Mouse (Mus musculus) neural tube, embryonic 12.5 days (tissue): ENCODE results near the gene Nfatc2. TPM values are rescaled to one million over a fixed set of nuclear protein-coding genes. Genes with fewer than 3 reads are reported as not detected.

Source experiments
- ATAC-seq: fragments of 200-750 bp; cut with Nextera tagmentation; 2 replicates; pipeline ENCODE4 v1.8.0; 2017; ENCODE audit warnings: low read depth, mild to moderate bottlenecking, moderate TSS enrichment, moderate library complexity; ENCODE audit not compliant: low FRiP score
- H3K27ac ChIP-seq: fragments of 300-500 bp; sonication (generic); 2 replicates; pipeline ENCODE4 v1.5.1; 2016
- H3K27me3 ChIP-seq: fragments of 300-500 bp; sonication (generic); replicated peaks from 2 replicates; pipeline ENCODE4 v1.6.1; 2016; ENCODE audit warnings: mild to moderate bottlenecking
- H3K36me3 ChIP-seq: fragments of 300-500 bp; sonication (generic); 2 replicates; pipeline ENCODE4 v1.6.1; 2016; ENCODE audit warnings: mild to moderate bottlenecking
- H3K4me1 ChIP-seq: fragments of 300-500 bp; sonication (generic); 2 replicates; pipeline ENCODE4 v1.6.1; 2016
- H3K4me2 ChIP-seq: fragments of 300-500 bp; sonication (generic); replicated peaks from 2 replicates; pipeline ENCODE4 v1.6.1; 2016; ENCODE audit warnings: mild to moderate bottlenecking
- H3K4me3 ChIP-seq: fragments of 300-500 bp; sonication (generic); 2 replicates; pipeline ENCODE4 v1.5.1; 2016
- H3K9ac ChIP-seq: fragments of 300-500 bp; sonication (generic); 2 replicates; pipeline ENCODE4 v1.6.1; 2016; ENCODE audit warnings: mild to moderate bottlenecking
- H3K9me3 ChIP-seq: fragments of 300-500 bp; sonication (generic); 2 replicates; pipeline ENCODE4 v1.6.1; 2016; ENCODE audit warnings: mild to moderate bottlenecking
- WGBS: fragments of 180-500 bp; shearing (Covaris S2); methylation state at CpG from one replicate; pipeline ENCODE4 v1.1.7; 2016; 5-methylcytosine and 5-hydroxymethylcytosine counted together
- polyA plus RNA-seq: library from polyadenylated mRNA; unstranded; fragments of >200 nt; fragmentation: Nextera tagmentation; extraction: Ambion mirVana; gene quantifications from 2 replicates; pipeline ENCODE4 v1.2.1, GENCODE M21; 2016

Nfatc2 gene
- polyA plus RNA-seq, 1 experiment from 2014 or later, result 1.5 TPM

DNA sequence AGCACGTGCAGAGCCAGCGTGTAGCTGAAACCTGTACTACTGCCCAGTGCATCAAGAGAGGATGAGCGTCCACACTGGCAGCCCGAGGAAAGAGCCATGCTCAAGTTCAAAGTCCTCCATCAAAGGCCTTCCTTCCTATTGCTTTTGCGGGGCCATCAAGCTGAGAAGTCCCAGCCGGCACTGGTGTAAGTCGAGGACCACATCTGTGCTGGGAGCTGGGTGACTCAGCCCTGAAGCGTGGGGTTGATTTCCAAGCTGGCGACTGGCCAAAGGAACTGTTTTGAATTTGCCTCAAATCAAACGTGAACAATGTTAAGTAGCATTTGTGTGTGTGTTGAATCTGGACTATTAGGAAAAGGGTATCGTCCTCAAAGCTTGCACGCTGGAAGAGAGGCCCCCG is 57.4 kb downstream of the Nfatc2 start:
- no peak overlapping the region for H3K4me2 ChIP-seq
- no peaks in the 10 kb centered on the region for H3K27me3 ChIP-seq
- H3K9ac ChIP-seq, result no peak overlapping the region
- ATAC-seq, result no peak
- no peak overlapping the region for H3K27ac ChIP-seq
- H3K4me1 ChIP-seq, result peaks cover 13% of the 10 kb centered on the region
- no peaks in the 10 kb centered on the region for H3K9me3 ChIP-seq
- no peaks in the 10 kb centered on the region for H3K36me3 ChIP-seq
- WGBS, result 62% methylated on average over 13 of the region's 13 CpGs
- no peak overlapping the region for H3K4me3 ChIP-seq

DNA sequence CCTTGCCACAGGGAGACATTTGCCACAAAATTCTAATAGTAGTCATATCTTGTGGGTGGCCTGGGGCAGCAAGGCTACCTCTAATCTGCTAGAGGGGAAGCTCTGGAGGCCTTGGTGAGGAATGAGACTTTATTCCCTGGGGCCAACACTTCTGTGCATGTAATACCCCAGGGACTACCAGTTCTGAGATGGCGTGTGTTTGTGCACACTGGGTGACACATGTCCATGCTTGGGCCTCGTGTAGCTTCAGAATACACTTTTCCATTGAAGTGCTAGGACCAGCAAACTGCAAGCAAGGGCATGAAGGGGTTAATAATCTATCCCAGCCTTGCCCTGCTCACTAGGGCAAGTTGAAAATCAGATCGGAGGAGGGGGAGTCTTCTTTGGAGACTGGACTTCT is 58.4 kb downstream of the Nfatc2 start:
- WGBS, result 63% methylated on average over 3 of the region's 3 CpGs
- ATAC-seq, result no peak

DNA sequence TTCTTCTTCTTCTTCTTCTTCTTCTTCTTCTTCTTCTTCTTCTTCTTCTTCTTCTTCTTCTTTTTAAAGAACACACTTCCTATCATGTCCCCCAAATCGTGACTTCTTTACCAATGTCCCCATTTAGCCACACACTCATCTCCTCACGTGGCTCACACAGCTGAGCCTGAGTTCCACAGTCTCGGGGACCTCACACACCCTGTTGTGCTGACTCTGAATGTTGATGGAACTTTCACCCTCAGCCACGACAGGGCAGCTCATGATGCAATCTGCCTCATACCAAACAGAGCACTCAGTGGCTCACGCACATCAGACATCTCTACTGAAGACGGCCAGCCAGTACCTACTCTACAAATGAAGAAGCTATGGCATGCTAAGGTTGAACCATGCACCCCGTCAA is 60.2 kb downstream of the Nfatc2 start:
- no peaks in the 10 kb centered on the region for H3K27me3 ChIP-seq
- peaks cover 13% of the 10 kb centered on the region for H3K4me1 ChIP-seq
- H3K27ac ChIP-seq, result no peak overlapping the region
- H3K4me3 ChIP-seq, result no peak overlapping the region
- WGBS, result 81% methylated on average over 7 of the region's 7 CpGs
- no peak overlapping the region for H3K4me2 ChIP-seq
- no peak overlapping the region for H3K9ac ChIP-seq
- H3K9me3 ChIP-seq, result no peaks in the 10 kb centered on the region
- no peaks in the 10 kb centered on the region for H3K36me3 ChIP-seq
- ATAC-seq, result no peak

More for the DNA sequence above, 58.4 kb downstream of the Nfatc2 start:
- Histone ChIP-seq H3K27me3 (no peaks in the 10 kb centered on the region), H3K4me3 (no peak overlapping the region), H3K4me2 (no peak overlapping the region), H3K9ac (no peak overlapping the region), H3K4me1 (peaks cover 13% of the 10 kb centered on the region), H3K36me3 (no peaks in the 10 kb centered on the region), H3K9me3 (no peaks in the 10 kb centered on the region), H3K27ac (no peak overlapping the region)

DNA sequence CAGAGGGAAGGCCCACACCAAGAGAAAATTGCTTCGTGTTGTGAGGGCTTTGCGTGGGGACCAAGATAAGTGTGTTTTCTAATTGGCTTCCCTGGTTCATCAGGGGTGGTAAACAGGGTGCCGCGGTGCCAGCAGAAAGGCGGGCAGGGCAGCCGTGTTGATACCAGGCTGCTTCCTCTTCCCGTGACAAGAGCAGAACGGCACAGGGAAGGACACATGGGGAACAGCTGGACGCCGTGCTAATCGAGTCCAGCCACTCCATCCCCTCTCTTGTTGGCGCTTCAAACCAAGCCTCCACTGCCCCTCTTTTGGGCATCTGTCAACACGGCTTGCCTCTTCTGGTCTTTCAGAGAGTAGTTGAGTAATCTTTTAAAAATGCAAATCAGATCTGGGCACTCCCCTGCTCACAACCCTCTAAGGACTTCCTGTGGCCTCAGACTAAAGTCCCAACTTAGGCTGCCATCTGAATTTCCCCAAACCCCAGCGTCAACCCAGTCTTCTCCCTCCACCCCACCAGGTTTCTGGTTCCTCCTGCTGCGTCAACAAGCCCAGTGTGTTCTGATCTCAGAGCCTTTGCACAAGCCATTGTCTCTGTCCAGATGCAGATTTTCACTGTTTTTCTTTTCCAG is 61.7 kb downstream of the Nfatc2 start:
- Histone ChIP-seq H3K4me3 (no peak overlapping the region), H3K27ac (no peak overlapping the region), H3K27me3 (no peaks in the 10 kb centered on the region), H3K9me3 (no peaks in the 10 kb centered on the region), H3K4me1 (peaks cover 9% of the 10 kb centered on the region; the same call in 1 of the 2 replicates), H3K9ac (no peak overlapping the region), H3K4me2 (no peak overlapping the region), H3K36me3 (no peaks in the 10 kb centered on the region)
- ATAC-seq, result no peak
- 71% methylated on average over 15 of the region's 15 CpGs for WGBS

DNA sequence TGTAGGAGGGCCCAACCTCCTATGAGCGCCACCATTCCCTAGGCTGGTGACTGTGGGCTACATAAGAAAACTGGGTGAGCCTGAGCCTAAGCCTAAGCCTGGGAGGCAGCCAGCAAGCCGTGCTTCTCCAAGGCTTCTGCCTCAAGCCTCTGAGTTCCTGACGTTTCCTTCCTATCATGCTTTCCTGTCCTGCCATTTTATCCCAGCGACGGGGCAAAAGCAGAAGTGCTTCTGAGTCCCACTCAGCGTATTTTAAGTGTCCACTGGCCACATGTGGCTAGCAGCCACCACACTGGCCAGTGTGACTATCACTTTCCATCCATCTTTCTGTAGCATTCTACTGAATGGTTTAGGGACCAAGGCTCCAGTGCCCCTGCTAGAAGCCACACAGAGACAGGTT is 62.4 kb downstream of the Nfatc2 start:
- Histone ChIP-seq H3K27me3 (no peaks in the 10 kb centered on the region), H3K27ac (no peak overlapping the region), H3K9me3 (no peaks in the 10 kb centered on the region), H3K4me2 (no peak overlapping the region), H3K36me3 (no peaks in the 10 kb centered on the region), H3K9ac (no peak overlapping the region), H3K4me3 (no peak overlapping the region), H3K4me1 (peaks cover 3% of the 10 kb centered on the region; the same call in 1 of the 2 replicates)
- 88% methylated on average over 6 of the region's 6 CpGs for WGBS
- ATAC-seq, result no peak

DNA sequence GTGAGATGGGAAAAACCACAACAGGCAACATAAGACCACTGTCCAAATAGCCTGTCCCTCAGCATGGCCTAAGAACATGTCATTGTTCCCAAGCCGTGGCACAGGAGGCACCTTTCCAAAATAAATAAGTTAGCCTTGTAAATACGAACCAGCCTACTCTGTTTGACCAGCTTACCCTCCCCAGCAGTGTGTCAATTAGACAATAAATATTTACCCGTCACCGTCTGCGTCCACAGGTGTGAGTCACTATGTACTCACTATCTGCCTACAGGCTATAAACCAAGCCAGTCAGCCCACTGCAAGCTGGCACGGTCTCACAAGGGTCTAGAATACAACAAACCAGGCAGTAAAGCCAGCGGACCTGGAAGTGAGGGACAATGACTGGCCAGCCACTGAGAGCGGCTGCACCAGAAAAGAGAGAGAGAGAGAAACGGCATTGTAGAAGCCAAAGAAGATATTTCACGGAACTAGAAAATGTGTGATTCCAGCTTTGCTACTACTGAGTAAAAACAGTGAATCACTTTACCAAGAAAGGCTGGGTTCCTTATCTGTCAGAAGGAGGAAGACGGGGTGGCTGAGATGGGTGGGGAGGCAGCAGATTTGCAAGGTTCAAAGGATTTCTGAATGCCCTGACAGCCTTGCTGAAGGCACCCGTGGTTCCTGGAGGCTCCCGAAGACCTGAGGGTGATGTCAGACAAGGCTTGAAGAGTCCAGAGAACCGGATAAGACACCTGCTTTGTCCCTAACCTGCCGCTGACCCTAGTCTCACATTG is 69.2 kb downstream of the Nfatc2 start:
- no peak for ATAC-seq
- Histone ChIP-seq H3K4me2 (no peak overlapping the region), H3K4me1 (no peaks in the 10 kb centered on the region), H3K9ac (no peak overlapping the region), H3K4me3 (no peak overlapping the region), H3K9me3 (no peaks in the 10 kb centered on the region), H3K27me3 (no peaks in the 10 kb centered on the region), H3K27ac (no peak overlapping the region), H3K36me3 (no peaks in the 10 kb centered on the region)
- 62% methylated on average over 15 of the region's 15 CpGs for WGBS

DNA sequence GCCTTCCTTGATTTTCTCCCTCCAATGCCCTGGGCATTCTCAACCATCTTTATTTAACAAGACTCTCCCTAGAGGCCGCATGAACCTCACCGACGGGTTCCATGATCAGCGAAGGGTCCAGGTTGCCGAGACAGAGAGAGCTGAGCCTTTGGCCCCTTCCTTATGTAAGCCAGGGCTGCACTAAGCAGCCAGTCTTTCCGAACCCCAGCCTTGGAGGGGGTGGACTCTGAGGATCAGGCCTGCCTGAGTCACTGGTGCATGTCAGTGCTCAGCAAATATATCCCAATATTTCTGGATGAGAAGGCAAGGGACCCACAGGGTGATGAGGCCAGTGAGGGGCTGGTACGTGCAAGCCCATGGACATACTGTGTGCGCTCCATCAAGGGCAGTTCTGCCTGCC is 72.9 kb downstream of the Nfatc2 start:
- 83% methylated on average over 8 of the region's 8 CpGs for WGBS

DNA sequence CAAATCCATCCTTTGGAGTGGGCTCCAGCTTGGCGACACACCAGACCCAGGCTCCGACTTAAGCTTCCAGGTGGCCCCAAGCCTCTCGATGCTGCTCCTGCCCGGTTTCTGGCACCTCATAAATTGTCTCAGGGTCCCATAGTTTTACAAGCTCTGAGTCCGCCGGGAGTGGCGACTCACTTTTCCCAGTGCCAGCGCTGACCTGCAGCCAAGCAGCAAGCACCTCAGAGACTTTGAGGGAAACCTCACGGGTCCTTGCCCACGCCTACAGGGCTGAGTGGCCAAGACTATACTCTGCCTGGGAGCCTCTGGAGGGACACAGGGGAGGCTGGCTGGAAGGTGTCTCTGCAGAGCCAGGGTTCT is 74.0 kb downstream of the Nfatc2 start:
- ATAC-seq, result no peak
- H3K4me3 ChIP-seq, result no peak overlapping the region
- H3K27me3 ChIP-seq, result peaks cover 7% of the 10 kb centered on the region; the same call in 1 of the 2 replicates
- H3K4me2 ChIP-seq, result no peak overlapping the region
- H3K9ac ChIP-seq, result no peak overlapping the region
- 81% methylated on average over 10 of the region's 10 CpGs for WGBS
- no peak overlapping the region for H3K27ac ChIP-seq
- no peaks in the 10 kb centered on the region for H3K9me3 ChIP-seq
- H3K4me1 ChIP-seq, result peaks cover 22% of the 10 kb centered on the region
- no peaks in the 10 kb centered on the region for H3K36me3 ChIP-seq

More for the DNA sequence above, 72.9 kb downstream of the Nfatc2 start:
- H3K27ac ChIP-seq, result no peak overlapping the region
- H3K27me3 ChIP-seq, result peaks cover 7% of the 10 kb centered on the region; the same call in 1 of the 2 replicates
- H3K9me3 ChIP-seq, result no peaks in the 10 kb centered on the region
- ATAC-seq, result no peak
- H3K4me2 ChIP-seq, result no peak overlapping the region
- no peaks in the 10 kb centered on the region for H3K36me3 ChIP-seq
- H3K4me1 ChIP-seq, result peaks cover 17% of the 10 kb centered on the region
- H3K4me3 ChIP-seq, result no peak overlapping the region
- no peak overlapping the region for H3K9ac ChIP-seq

DNA sequence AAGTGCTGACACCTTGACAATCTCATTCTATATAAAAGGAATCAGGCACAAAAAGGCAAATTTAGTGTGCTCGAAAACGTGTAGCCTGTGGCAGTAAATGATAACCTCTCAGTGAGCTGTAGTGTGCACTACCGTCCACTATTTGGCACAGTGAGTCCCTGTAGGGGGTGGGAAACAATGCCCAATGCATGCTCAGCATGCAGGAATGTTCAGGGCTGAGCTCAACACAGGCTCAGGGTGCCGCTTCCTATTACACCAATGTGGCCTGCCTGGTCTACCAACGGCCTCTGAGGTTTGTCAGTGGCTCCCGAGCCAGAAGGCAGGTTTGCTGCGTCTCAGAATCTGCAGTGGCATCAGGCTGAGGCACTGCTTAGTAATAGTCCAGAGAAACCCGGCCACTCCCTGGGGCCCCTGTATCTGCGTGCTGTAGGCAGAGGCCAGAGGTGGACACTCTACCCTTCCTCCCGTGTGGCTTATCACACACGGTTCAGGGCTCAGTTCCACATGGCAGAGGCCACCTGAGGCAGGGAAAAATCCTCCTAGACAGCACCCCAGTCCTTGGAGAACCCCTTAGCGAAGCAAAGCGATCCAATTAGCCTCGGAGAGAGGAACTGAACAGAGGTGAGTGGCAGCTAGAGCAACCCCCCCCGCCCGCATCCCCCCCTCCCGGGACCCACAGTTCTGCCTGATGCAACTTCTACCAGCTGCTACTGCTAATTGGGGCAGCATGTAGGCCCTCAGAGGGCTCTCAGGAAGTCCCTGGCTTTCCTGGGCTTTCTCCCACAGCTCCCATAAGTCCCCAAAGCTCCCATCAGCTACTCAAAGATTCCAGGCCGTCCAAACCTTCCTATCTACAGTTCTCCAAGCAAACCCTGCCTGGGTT is 74.7 kb downstream of the Nfatc2 start:
- ATAC-seq, result no peak
- no peaks in the 10 kb centered on the region for H3K36me3 ChIP-seq
- no peak overlapping the region for H3K4me2 ChIP-seq
- H3K9ac ChIP-seq, result no peak overlapping the region
- H3K9me3 ChIP-seq, result no peaks in the 10 kb centered on the region
- WGBS, result 87% methylated on average over 18 of the region's 18 CpGs
- H3K4me1 ChIP-seq, result peaks cover 22% of the 10 kb centered on the region
- no peak overlapping the region for H3K27ac ChIP-seq
- H3K4me3 ChIP-seq, result no peak overlapping the region
- H3K27me3 ChIP-seq, result peaks cover 7% of the 10 kb centered on the region; the same call in 1 of the 2 replicates

DNA sequence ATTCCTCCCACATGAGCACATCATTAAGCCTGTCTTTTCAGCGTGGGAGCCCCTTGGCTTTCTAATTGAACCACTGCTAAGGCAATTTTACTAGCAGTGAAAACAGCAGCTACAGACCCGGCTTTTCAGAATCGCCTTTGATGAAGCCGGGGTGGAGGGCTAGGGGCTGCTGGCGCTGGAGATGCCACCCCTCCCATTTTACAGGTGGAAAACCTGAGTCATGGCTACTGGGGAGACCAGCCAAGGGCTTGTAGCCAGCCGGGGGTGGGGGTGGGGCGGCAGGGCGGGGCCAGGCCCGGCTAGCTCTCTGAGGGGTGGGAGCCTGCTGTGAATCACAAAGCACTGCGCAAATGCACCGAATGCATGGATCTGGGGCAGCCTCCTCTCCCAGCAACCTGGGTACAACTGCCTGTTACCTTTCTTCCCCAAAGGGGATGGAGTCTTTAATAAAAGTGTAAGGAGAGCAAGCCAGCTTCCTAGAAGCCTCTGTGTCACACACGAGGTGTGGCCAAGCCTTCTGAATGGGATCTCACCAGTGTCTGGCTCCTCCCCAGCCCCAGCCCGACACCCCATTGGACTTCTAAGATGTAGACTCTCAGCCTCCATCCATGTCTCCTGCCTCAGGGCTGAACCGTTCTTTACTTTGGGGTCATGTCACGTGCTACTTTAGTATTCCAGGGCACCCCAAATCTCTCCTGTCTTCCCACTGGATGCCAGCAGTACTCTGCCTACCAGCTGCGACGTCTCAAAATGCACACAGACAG is 75.9 kb downstream of the Nfatc2 start:
- 9% methylated on average over 17 of the region's 17 CpGs for WGBS
- no peak overlapping the region for H3K27ac ChIP-seq
- ATAC-seq, result peak; percentile 67
- no peaks in the 10 kb centered on the region for H3K36me3 ChIP-seq
- H3K9me3 ChIP-seq, result no peaks in the 10 kb centered on the region
- H3K4me3 ChIP-seq, result 0 out of 2 replicates have a peak overlapping the region, but pooled peaks have one; percentile 13
- H3K27me3 ChIP-seq, result peaks cover 7% of the 10 kb centered on the region; the same call in 1 of the 2 replicates
- H3K9ac ChIP-seq, result peak overlapping the region; percentile 1; the same call in 1 of the 2 replicates
- peaks cover 22% of the 10 kb centered on the region for H3K4me1 ChIP-seq
- peak overlapping the region; percentile 53 for H3K4me2 ChIP-seq

DNA sequence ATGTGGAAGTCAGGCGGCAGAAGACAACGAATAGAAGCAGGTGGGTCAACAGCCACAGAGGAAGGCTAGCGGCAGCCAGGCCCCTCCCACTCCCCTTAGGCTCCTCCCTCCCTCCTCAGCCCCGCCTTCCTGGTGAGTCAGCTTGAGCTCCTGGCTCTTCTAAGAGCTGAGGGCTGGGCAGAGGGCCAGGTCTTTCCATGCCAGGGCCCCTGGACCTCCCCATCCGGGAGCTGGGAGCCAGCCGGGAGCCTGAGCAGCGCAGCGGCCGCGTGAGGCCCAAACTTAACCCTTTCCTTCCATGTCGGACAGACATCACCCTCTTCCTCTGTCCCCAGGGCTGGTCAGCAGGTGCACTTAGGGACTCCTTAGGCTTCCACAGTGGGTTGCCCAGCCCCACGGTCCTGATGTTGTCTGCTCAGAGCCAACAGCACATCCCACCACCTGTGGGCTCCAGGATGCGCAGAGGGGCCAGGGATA is 76.5 kb downstream of the Nfatc2 start:
- Histone ChIP-seq H3K27me3 (peaks cover 7% of the 10 kb centered on the region; the same call in 1 of the 2 replicates), H3K27ac (no peak overlapping the region), H3K4me3 (0 out of 2 replicates have a peak overlapping the region, but pooled peaks have one; percentile 13), H3K9ac (peak overlapping the region; percentile 1; the same call in 1 of the 2 replicates), H3K4me1 (peaks cover 22% of the 10 kb centered on the region), H3K36me3 (no peaks in the 10 kb centered on the region), H3K9me3 (no peaks in the 10 kb centered on the region), H3K4me2 (peak overlapping the region; percentile 53)
- ATAC-seq, result peak; percentile 91
- 2% methylated on average over 13 of the region's 13 CpGs for WGBS
